Mouse (Mus musculus) cerebellum, postnatal 14 days (tissue): Measurements from ENCODE around the gene Wap.

Experiments used
- DNase-seq, 2 experiments: peaks; one replicate each; pipeline ENCODE4 v3.0.0; 2021; ENCODE audit warnings: mixed read lengths in 2 of 2

The Wap gene

GRCm38 (mm10) chr11:6626388-6626772, 12.1 kb downstream of the Wap start:
- no peak for DNase-seq

GRCm38 (mm10) chr11:6625478-6626387, 12.7 kb downstream of the Wap start, which contains the start of gene Tbrg4:
TSS of gene Tbrg4 (minus strand) at chr11:6626067.
- DNase-seq = peak; percentile 95 to 97

- DNase-seq = no peak
These were observed 13.6 kb downstream of the Wap start for GRCm38 (mm10) chr11:6624619-6625382.

- no peak for DNase-seq
These were observed 14.7 kb downstream of the Wap start for GRCm38 (mm10) chr11:6623704-6624103.

GRCm38 (mm10) chr11:6615250-6616205, 22.9 kb downstream of the Wap start:
- no peak for DNase-seq

GRCm38 (mm10) chr11:6605491-6606399, 32.7 kb downstream of the Wap start, which contains the start of gene Nacad:
TSS of gene Nacad (minus strand) at chr11:6606053.
- peak; percentile 82 to 89 for DNase-seq

- peak in 1 of 2 experiments; percentile 70 for DNase-seq
These were observed 33.4 kb downstream of the Wap start for GRCm38 (mm10) chr11:6605021-6605481.

- peak in 1 of 2 experiments; percentile 53 for DNase-seq
These were observed 33.9 kb downstream of the Wap start for GRCm38 (mm10) chr11:6604604-6604936.

GRCm38 (mm10) chr11:6603887-6604603, 34.4 kb downstream of the Wap start:
- peak; percentile 82 for DNase-seq

GRCm38 (mm10) chr11:6603224-6603623, 35.2 kb downstream of the Wap start:
- DNase-seq = no peak

GRCm38 (mm10) chr11:6602662-6603061, 35.8 kb downstream of the Wap start:
- DNase-seq = no peak

- no peak for DNase-seq
These were observed 36.6 kb downstream of the Wap start for GRCm38 (mm10) chr11:6601649-6602480.

- DNase-seq = no peak
These were observed 38.0 kb downstream of the Wap start for GRCm38 (mm10) chr11:6600284-6600944.

- DNase-seq = peak in 1 of 2 experiments; percentile 31
These were observed 38.6 kb downstream of the Wap start for GRCm38 (mm10) chr11:6599831-6600230.

GRCm38 (mm10) chr11:6599011-6599681, 39.3 kb downstream of the Wap start:
- DNase-seq = peak in 1 of 2 experiments; percentile 48

- peak in 1 of 2 experiments; percentile 38 for DNase-seq
These were observed 40.1 kb downstream of the Wap start for GRCm38 (mm10) chr11:6598191-6598889.

GRCm38 (mm10) chr11:6597523-6597922, 40.9 kb downstream of the Wap start:
- DNase-seq = peak; percentile 33 to 59

GRCm38 (mm10) chr11:6596616-6597015, 41.8 kb downstream of the Wap start:
- no peak for DNase-seq
